Mouse (Mus musculus) neural tube, postnatal 0 days (tissue): Measurements from ENCODE around the gene Ehd3. TPM values are rescaled to one million over a fixed set of nuclear protein-coding genes. Genes with fewer than 3 reads are reported as not detected.

ENCODE experiments used
- polyA plus RNA-seq: library from polyadenylated mRNA; unstranded; fragments of >200 nt; fragmentation: Nextera tagmentation; extraction: Ambion mirVana; gene quantifications from 2 replicates; pipeline ENCODE4 v1.2.1, GENCODE M21; 2015

The Ehd3 gene
- polyA plus RNA-seq: 26.2 and 29.2 TPM in 2 replicates

DNA sequence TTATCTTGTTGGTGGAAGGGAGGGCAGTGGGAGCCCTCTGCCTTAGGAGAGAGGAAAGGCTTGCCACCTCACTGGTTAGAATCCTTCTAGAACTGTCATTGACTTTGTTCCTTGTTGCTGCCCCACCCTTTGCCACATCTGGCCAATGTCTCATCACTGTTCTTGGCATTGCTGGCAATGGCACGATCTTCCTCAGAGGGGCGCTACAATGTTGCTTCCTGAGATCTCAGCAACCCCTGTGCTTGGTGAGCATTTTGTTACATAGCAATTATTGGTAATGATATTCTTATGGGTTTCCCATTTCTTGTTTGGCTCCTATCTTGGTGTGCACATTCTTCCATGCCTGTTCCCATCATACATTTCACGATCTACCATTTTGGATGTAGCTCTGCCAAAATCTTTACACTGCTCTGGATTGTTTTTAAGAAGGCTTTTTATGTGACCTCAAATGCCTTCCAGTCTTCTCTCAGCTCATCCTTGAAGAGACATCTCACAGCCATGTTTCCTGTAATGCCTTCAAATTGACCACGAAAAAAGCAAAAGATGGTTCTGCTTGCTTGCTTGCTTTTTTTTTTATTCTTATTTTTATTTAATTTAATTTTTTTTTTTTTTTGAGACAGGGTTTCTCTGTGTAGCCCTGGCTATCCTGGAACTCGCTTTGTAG lies at the start of gene Ehd3:
Gene Ehd3 (plus strand): TSS at position 614 of the 664 bp plus-strand sequence.

Other genes with a start within 250 kb of the Ehd3 start
- 17.8 and 23.7 TPM in 2 replicates for gene Galnt14, start 93.7 kb upstream of the Ehd3 start, polyA plus RNA-seq
- gene Xdh, start 146.1 kb downstream of the Ehd3 start, polyA plus RNA-seq: 0.45 and 0.66 TPM in 2 replicates
- gene Srd5a2, start 243.8 kb downstream of the Ehd3 start, polyA plus RNA-seq: 0.65 and 0.71 TPM in 2 replicates